ENCODE assay signal across 11 mouse cellular contexts in genomic region chr14:74638071-74638470, GRCm38 (mm10). TPM values are rescaled to one million over a fixed set of nuclear protein-coding genes. Genes with fewer than 3 reads are reported as not detected.
DNase-seq lines count a peak whose midpoint lies in the region; TF ChIP-seq lines count a peak whose summit lies in the region.
"Had no signal": no experiment of that assay in that cellular context is flagged by ENCODE, and none has a peak within 500 bp of the region (broad histone marks: within the 10 kb centered on the region; RNA-seq: fewer than 3 reads in every experiment).

No protein-coding gene starts in this region.

- H3K27me3 ChIP-seq in heart, adult 2 months (ENCODE audit: control insufficient read depth, insufficient read depth, low read length): no peaks in the 10 kb centered on the region
- peaks cover 14% of the 10 kb centered on the region for H3K27me3 ChIP-seq in heart, embryonic 10.5 days (ENCODE audit: insufficient read depth, poor library complexity, severe bottlenecking)

- 74% methylated on average over 4 of the region's 4 CpGs for WGBS in heart, adult 2 months
- whole genome bisulfite sequencing in heart, embryonic 10.5 days: 82% methylated on average over 4 of the region's 4 CpGs
- 73% methylated on average over 4 of the region's 4 CpGs for WGBS in lung, adult 2 months

- no peaks in the 10 kb centered on the region for H3K36me3 ChIP-seq in heart, adult 2 months (ENCODE audit: control insufficient read depth, insufficient read depth, low read length)
- no peaks in the 10 kb centered on the region for H3K36me3 ChIP-seq in heart, embryonic 10.5 days
- H3K36me3 ChIP-seq: intestine, embryonic 15.5 days had no signal

- TF ChIP-seq POLR2A in heart, adult 2 months (IDR thresholded peaks at IDR 0.05; ENCODE audit: insufficient read depth, low read depth, low read length): no peak
- no peak for TF ChIP-seq POLR2A in lung, adult 2 months (IDR thresholded peaks at IDR 0.05; ENCODE audit: borderline replicate concordance, extremely low read depth, low read depth, low read length)

- H3K9ac ChIP-seq in heart, adult 2 months (ENCODE audit: low read depth, low read length): no peak overlapping the region
- H3K9ac ChIP-seq: intestine, embryonic 15.5 days had no signal

- no peaks in the 10 kb centered on the region for H3K79me2 ChIP-seq in heart, adult 2 months (replicated peaks; ENCODE audit: control insufficient read depth, insufficient read depth, low read length)

- no peak overlapping the region for H3K4me3 ChIP-seq in heart, adult 2 months
- H3K4me3 ChIP-seq in heart, embryonic 10.5 days: no peak overlapping the region
- H3K4me3 ChIP-seq in lung, adult 2 months (replicated peaks; ENCODE audit: extremely low read depth, low read depth, low read length): no peak overlapping the region
- H3K4me3 ChIP-seq: intestine, embryonic 15.5 days had no signal

- DNase-seq in adrenal gland, adult (ENCODE audit: inconsistent age in 2 of 2, low spot score in 1 of 2): peak; percentile 7 to 29
- no peak for DNase-seq in adrenal gland, adult 2 months
- DNase-seq in heart, adult 2 months: no peak
- DNase-seq in heart, embryonic 10.5 days (ENCODE audit: low spot score): no peak
- DNase-seq in lung, adult 2 months: no peak
- no peak for DNase-seq in lung, adult 18-20 months
- DNase-seq in retina, embryonic 14.5 days (ENCODE audit: low spot score): peak; percentile 41
- DNase-seq in gastrocnemius, adult 8-10 months (ENCODE audit: low spot score in 2 of 2): no peak
- DNase-seq: left cerebral cortex, postnatal 4 days; right cerebral cortex, adult 18-20 months had no signal

- peak; percentile 48 for TF ChIP-seq CTCF in heart, adult 2 months (IDR thresholded peaks at IDR 0.05)
- peak; percentile 10; the same call in 1 of the 2 replicates for TF ChIP-seq CTCF in lung, adult 2 months (IDR thresholded peaks at IDR 0.05; ENCODE audit: insufficient read depth, low read length)

- no peak overlapping the region for H3K27ac ChIP-seq in heart, adult 2 months
- H3K27ac ChIP-seq in heart, embryonic 10.5 days: no peak overlapping the region
- H3K27ac ChIP-seq: intestine, embryonic 15.5 days had no signal

- no peaks in the 10 kb centered on the region for H3K9me3 ChIP-seq in heart, embryonic 10.5 days
- H3K9me3 ChIP-seq: intestine, embryonic 15.5 days had no signal

- TF ChIP-seq EP300 in heart, adult 2 months (IDR thresholded peaks at IDR 0.05; ENCODE audit: insufficient read depth, low read depth, low read length): no peak

- peaks cover 2% of the 10 kb centered on the region; the same call in 1 of the 2 replicates for H3K4me1 ChIP-seq in heart, adult 2 months (ENCODE audit: control insufficient read depth, insufficient read depth, low read length)
- H3K4me1 ChIP-seq in heart, embryonic 10.5 days: peaks cover 5% of the 10 kb centered on the region; the same call in 1 of the 2 replicates
- H3K4me1 ChIP-seq in lung, adult 2 months (ENCODE audit: control insufficient read depth, insufficient read depth, low read length): peaks cover 2% of the 10 kb centered on the region; the same call in 1 of the 2 replicates

- intact Hi-C loops in heart, adult 2 months (cut with DNase I): no loop called here

RNA-seq across cellular contexts. Expression of gene Htr2a, which starts 2.6 kb away (rescaled TPM):
- total RNA-seq in adrenal gland, adult 2 months (2021): under 1 TPM; 0.06 to 0.07 TPM
- polyA plus RNA-seq in adrenal gland, adult 2 months (2012; rRNA removed): 0.04 TPM in 1 of 2 replicates, not detected in the other
- total RNA-seq in heart, adult 2 months (2021): under 1 TPM; 0.73 to 0.77 TPM
- polyA plus RNA-seq in heart, adult 2 months (2012; rRNA removed): 0.32 and 0.33 TPM in 2 replicates
- 0.20 and 0.37 TPM in 2 replicates for polyA plus RNA-seq in heart, embryonic 10.5 days (2016; fragmentation: Nextera tagmentation; extraction: Ambion mirVana)
- 0.31 TPM in 2 replicates for polyA plus RNA-seq in lung, adult 2 months (2012; rRNA removed)
- under 1 TPM in 3 of 4 experiments, not detected in 1; 0.12 to 0.20 (median 0.16) TPM for total RNA-seq in gastrocnemius, adult 8-10 months (2022)

Comparison
In these comparisons a context has a peak if more than half of its experiments do, and no peak if none do; other contexts are left out.
1. DNase-seq: peak in adrenal gland, adult (2 of 2) and retina, embryonic 14.5 days (single experiment); none in adrenal gland, adult 2 months (single experiment), heart, adult 2 months (0 of 2), heart, embryonic 10.5 days (single experiment), lung, adult 2 months (single experiment), lung, adult 18-20 months (0 of 2) and gastrocnemius, adult 8-10 months (0 of 2).